Mouse (Mus musculus) forebrain, embryonic 11.5 days (tissue): Measurements from ENCODE around the gene Prdm11. TPM values are rescaled to one million over a fixed set of nuclear protein-coding genes. Genes with fewer than 3 reads are reported as not detected.

Source experiments
- ATAC-seq: fragments of 200-750 bp; cut with Nextera tagmentation; replicated peaks from 2 replicates; pipeline ENCODE4 v1.8.0; 2017; ENCODE audit warnings: moderate TSS enrichment; ENCODE audit not compliant: low FRiP score
- DNase-seq: peaks from one replicate; pipeline ENCODE4 v3.0.0-alpha.2; 2017; ENCODE audit warnings: low spot score
- H3K27ac ChIP-seq: fragments of 300-500 bp; sonication (generic); 2 replicates; pipeline ENCODE4 v1.5.1; 2014; ENCODE audit warnings: low read depth, low read length
- H3K27me3 ChIP-seq: fragments of 300-500 bp; sonication (generic); 2 replicates; pipeline ENCODE4 v1.6.1; 2014; ENCODE audit warnings: mild to moderate bottlenecking, low read length, mixed read lengths; ENCODE audit not compliant: control insufficient read depth, insufficient read depth
- H3K36me3 ChIP-seq: fragments of 300-500 bp; sonication (generic); 2 replicates; pipeline ENCODE4 v1.6.1; 2014; ENCODE audit warnings: mild to moderate bottlenecking, low read length, moderate library complexity, mixed read lengths; ENCODE audit not compliant: control insufficient read depth, insufficient read depth
- H3K4me1 ChIP-seq: fragments of 300-500 bp; sonication (generic); replicated peaks from 2 replicates; pipeline ENCODE4 v1.6.1; 2014; ENCODE audit warnings: low read length, mixed read lengths; ENCODE audit not compliant: control insufficient read depth, insufficient read depth
- H3K4me2 ChIP-seq: fragments of 300-500 bp; sonication (generic); 2 replicates; pipeline ENCODE4 v1.6.1; 2014; ENCODE audit warnings: low read depth, mild to moderate bottlenecking, low read length, moderate library complexity, mixed read lengths; ENCODE audit not compliant: severe bottlenecking
- H3K4me3 ChIP-seq: fragments of 300-500 bp; sonication (generic); 2 replicates; pipeline ENCODE4 v1.5.1; 2014; ENCODE audit warnings: low read depth, low read length
- H3K9ac ChIP-seq: fragments of 300-500 bp; sonication (generic); 2 replicates; pipeline ENCODE4 v1.6.1; 2014; ENCODE audit warnings: low read length
- H3K9me3 ChIP-seq: fragments of 300-500 bp; sonication (generic); 2 replicates; pipeline ENCODE4 v1.6.1; 2016; ENCODE audit warnings: low read length, mixed read lengths; ENCODE audit not compliant: control insufficient read depth
- WGBS: fragments of 180-500 bp; shearing (Covaris S2); extraction: QIAGEN DNeasy Blood & Tissue Kit; methylation state at CpG from one replicate; pipeline ENCODE4 v1.1.7; 2014; 5-methylcytosine and 5-hydroxymethylcytosine counted together
- polyA plus RNA-seq: library from polyadenylated mRNA; unstranded; fragments of >200 nt; fragmentation: Nextera tagmentation; extraction: Ambion mirVana; gene quantifications from 2 replicates; pipeline ENCODE4 v1.2.1, GENCODE M21; 2014

The Prdm11 gene
- polyA plus RNA-seq, 1 experiment from 2014 or later, result 1.8 TPM

- Histone ChIP-seq H3K4me3 (no peak overlapping the region), H3K9ac (no peak overlapping the region), H3K27me3 (no peaks in the 10 kb centered on the region), H3K4me2 (no peak overlapping the region), H3K36me3 (no peaks in the 10 kb centered on the region), H3K4me1 (no peaks in the 10 kb centered on the region), H3K9me3 (no peaks in the 10 kb centered on the region), H3K27ac (0 out of 2 replicates have a peak overlapping the region, but pooled peaks have one; percentile 18)
- ATAC-seq (no peak), DNase-seq (no peak)
- 12% methylated on average over 10 of the region's 10 CpGs for WGBS
These were observed 111.5 kb downstream of the Prdm11 start for GRCm38 (mm10) chr2:92934312-92934982.

- Histone ChIP-seq H3K27ac (no peak overlapping the region), H3K9ac (no peak overlapping the region), H3K4me1 (no peaks in the 10 kb centered on the region), H3K4me2 (no peak overlapping the region), H3K27me3 (no peaks in the 10 kb centered on the region), H3K4me3 (no peak overlapping the region), H3K36me3 (no peaks in the 10 kb centered on the region), H3K9me3 (no peaks in the 10 kb centered on the region)
- ATAC-seq, result no peak
- WGBS, result 86% methylated on average over 6 of the region's 6 CpGs
- DNase-seq, result no peak
These were observed 112.6 kb downstream of the Prdm11 start for GRCm38 (mm10) chr2:92933379-92933778.

GRCm38 (mm10) chr2:92931061-92931460 lies 114.9 kb downstream of the Prdm11 start:
- Histone ChIP-seq H3K36me3 (no peaks in the 10 kb centered on the region), H3K27me3 (no peaks in the 10 kb centered on the region), H3K4me1 (no peaks in the 10 kb centered on the region), H3K4me3 (no peak overlapping the region), H3K4me2 (no peak overlapping the region), H3K9ac (no peak overlapping the region), H3K27ac (no peak overlapping the region), H3K9me3 (no peaks in the 10 kb centered on the region)
- no peak for ATAC-seq
- DNase-seq, result no peak
- 89% methylated on average over 7 of the region's 7 CpGs for WGBS

DNA sequence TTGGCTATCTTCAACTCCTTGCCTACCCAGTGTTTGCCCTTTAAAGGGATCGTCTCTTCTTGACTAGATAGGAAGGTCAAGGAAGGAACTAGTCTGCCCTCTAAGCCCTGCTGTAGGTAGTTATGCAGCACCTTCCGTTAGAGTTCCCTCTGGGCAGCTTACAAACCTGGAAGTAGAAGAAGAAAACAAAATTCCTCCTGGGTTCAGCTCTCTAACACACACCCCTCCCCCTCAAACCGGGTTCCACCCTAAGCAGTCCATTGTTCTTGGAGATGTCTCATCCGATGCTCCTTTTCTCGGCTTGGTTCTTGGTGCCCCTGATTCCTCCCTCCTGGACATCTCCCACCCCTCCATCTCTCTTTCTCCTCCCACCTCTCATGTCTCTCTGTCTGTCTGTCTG lies 116.3 kb downstream of the Prdm11 start:
- H3K4me2 ChIP-seq, result no peak overlapping the region
- no peak overlapping the region for H3K9ac ChIP-seq
- DNase-seq, result no peak
- no peak overlapping the region for H3K4me3 ChIP-seq
- H3K27me3 ChIP-seq, result no peaks in the 10 kb centered on the region
- 75% methylated on average over 5 of the region's 5 CpGs for WGBS
- no peaks in the 10 kb centered on the region for H3K36me3 ChIP-seq
- H3K9me3 ChIP-seq, result no peaks in the 10 kb centered on the region
- H3K4me1 ChIP-seq, result no peaks in the 10 kb centered on the region
- no peak for ATAC-seq
- no peak overlapping the region for H3K27ac ChIP-seq

DNA sequence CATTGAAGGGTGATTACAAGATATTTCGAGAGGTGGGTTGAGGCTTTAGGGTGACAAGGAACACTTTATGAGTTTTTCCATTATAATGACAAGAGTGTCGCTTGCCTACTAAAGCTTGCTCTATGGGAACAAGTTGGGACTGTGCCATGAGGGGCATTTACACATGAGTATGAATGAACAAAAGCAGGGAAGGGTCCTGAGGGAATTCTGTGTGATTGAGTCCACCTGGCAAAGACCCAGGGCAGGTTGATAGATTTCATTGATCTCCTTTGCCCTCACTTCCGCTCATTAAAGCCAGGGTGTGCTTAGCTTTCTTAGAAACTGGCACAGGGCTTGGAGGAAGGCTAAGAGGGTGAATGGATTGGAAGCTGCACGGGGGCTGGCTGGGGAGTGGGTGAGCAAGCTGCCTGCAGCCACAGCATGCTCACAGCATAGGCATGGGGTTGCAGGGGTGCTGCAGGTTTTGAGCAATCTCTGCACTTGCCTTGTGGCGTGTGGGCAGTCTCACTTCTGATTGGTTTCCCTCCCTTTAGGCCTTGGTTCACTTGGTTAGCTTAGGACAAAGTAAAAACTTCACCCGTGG lies 121.2 kb downstream of the Prdm11 start:
- DNase-seq, result no peak
- no peak for ATAC-seq
- H3K4me1 ChIP-seq, result no peaks in the 10 kb centered on the region
- no peaks in the 10 kb centered on the region for H3K9me3 ChIP-seq
- H3K4me3 ChIP-seq, result no peak overlapping the region
- H3K4me2 ChIP-seq, result no peak overlapping the region
- whole genome bisulfite sequencing, result 80% methylated on average over 6 of the region's 6 CpGs
- H3K9ac ChIP-seq, result no peak overlapping the region
- no peaks in the 10 kb centered on the region for H3K27me3 ChIP-seq
- no peaks in the 10 kb centered on the region for H3K36me3 ChIP-seq
- H3K27ac ChIP-seq, result no peak overlapping the region

- no peak for ATAC-seq
- Histone ChIP-seq H3K9me3 (no peaks in the 10 kb centered on the region), H3K4me2 (no peak overlapping the region), H3K9ac (no peak overlapping the region), H3K4me3 (no peak overlapping the region), H3K27ac (no peak overlapping the region), H3K27me3 (0 out of 2 replicates have a peak, but pooled peaks cover 2% of the 10 kb centered on the region), H3K36me3 (no peaks in the 10 kb centered on the region), H3K4me1 (peaks cover 5% of the 10 kb centered on the region)
- 72% methylated on average over 4 of the region's 4 CpGs for WGBS
- no peak for DNase-seq
These were observed 125.3 kb downstream of the Prdm11 start for GRCm38 (mm10) chr2:92920709-92921108.

- Histone ChIP-seq H3K36me3 (no peaks in the 10 kb centered on the region), H3K9me3 (no peaks in the 10 kb centered on the region), H3K4me3 (no peak overlapping the region), H3K27me3 (peaks cover 5% of the 10 kb centered on the region), H3K27ac (no peak overlapping the region), H3K9ac (no peak overlapping the region), H3K4me2 (no peak overlapping the region), H3K4me1 (peaks cover 23% of the 10 kb centered on the region)
- no peak for ATAC-seq
- 47% methylated on average over 7 of the region's 7 CpGs for WGBS
- no peak for DNase-seq
These were observed 128.4 kb downstream of the Prdm11 start for GRCm38 (mm10) chr2:92917405-92918142.

DNA sequence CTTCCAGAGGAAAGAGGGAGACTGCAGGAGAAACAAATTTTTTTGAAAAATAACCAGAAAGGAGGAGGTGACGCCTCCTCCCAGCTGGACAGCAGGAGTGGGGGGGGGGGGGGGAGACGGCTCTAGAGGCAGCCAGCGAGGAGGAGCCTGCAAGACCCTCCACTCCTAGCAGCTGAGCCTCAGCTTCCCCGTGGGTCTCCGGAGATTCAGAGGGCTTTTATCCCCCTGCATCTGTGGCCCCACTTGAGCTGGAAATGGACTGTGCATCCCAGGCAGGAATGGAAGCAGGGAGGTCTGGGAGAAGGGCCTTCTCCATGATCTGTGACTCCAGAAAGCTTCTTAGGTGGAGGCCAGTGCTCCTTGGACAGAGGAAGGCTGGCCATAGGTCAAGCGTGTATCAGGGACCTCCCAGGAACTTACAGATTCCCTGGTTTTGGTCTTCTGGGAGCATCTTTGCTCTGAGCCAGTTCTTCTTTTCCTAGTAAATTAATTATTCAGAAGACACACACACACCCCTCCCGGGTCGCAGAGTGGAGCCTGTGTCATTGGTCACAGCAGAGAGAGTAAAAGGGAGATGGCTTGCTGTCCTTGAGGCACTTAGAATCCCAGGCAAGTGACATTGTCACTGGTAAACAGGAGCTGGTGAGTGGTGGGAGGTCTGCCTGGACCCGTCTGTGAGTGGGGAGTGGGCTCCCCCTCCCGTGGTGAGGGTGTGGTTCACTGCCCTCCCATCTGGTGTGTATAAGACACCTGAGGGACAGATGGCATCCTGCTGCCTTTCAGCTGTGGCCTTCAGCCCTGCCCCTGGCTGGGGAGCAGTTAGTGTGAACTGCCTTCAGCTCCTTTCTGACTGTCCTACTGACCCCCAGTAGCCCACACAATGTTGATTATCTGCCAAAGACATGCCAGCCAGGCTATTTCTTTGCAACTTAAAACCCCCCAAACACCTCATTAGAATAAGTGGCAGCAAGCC lies 130.0 kb downstream of the Prdm11 start:
- no peak overlapping the region for H3K27ac ChIP-seq
- peak overlapping the region; percentile 38; the same call in 1 of the 2 replicates for H3K4me3 ChIP-seq
- H3K9ac ChIP-seq, result peak overlapping the region; percentile 54; the same call in 1 of the 2 replicates
- DNase-seq (no peak), ATAC-seq (0 out of 2 replicates have a peak, but pooled peaks have one; percentile 43)
- H3K4me2 ChIP-seq, result peak overlapping the region; percentile 86; the same call in 1 of the 2 replicates
- 23% methylated on average over 9 of the region's 10 CpGs for WGBS
- peaks cover 23% of the 10 kb centered on the region for H3K4me1 ChIP-seq
- no peaks in the 10 kb centered on the region for H3K9me3 ChIP-seq
- peaks cover 5% of the 10 kb centered on the region for H3K27me3 ChIP-seq
- H3K36me3 ChIP-seq, result no peaks in the 10 kb centered on the region
